Mouse (Mus musculus) liver, adult 2 months (tissue): ENCODE data around the gene Ube2d1.

Experiments
- CTCF ChIP-seq: fragments of 200-500 bp; IDR thresholded peaks from 2 replicates; pipeline ENCODE4 v1.5.1; 2011; ENCODE audit warnings: low read depth, low read length, control low read depth
- POLR2A ChIP-seq: fragments of 200-500 bp; IDR thresholded peaks from 2 replicates; pipeline ENCODE4 v1.6.1; 2011; ENCODE audit warnings: low read length, control low read depth; ENCODE audit not compliant: insufficient read depth; ENCODE audit errors: extremely low read depth

DNA sequence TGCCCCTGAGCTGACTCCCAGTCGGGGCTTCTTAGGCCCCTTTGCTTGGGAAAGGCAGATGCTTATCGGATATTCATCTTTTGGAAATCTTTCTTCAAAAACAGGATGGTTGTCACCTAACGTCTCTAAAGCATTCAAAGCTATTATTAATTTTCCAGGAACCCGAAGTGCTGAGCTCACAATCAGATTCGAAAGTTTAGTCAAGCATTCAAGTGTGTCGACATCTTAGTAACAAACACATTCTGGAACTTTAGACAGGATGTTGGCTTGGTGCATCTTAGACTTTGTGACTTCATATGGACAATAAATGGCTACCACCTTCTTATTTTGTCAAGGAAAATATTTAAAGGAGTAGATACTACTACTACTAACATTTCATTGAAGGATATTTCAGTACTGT, 43.3 kb upstream of the Ube2d1 start:
- TF ChIP-seq POLR2A (no peak), CTCF (no peak)
